Mouse (Mus musculus): ENCODE results near the gene Tagln3.

GRCm38 (mm10) chr16:45767853-45768640, 43.6 kb upstream of the Tagln3 start:
- TF ChIP-seq CTCF (IDR thresholded peaks at IDR 0.05; ENCODE audit: low read depth): no peak
- TF ChIP-seq EP300 (optimal IDR thresholded peaks at IDR 0.05): no peak
